Mouse (Mus musculus) CH12.LX (cell line): ENCODE results near the gene Rnase13. TPM values are rescaled to one million over a fixed set of nuclear protein-coding genes. Genes with fewer than 3 reads are reported as not detected.
A peak's percentile ranks its signal among the peaks of the same experiment; 100 is the strongest.

ENCODE experiments used
- DNase-seq: peaks from one replicate; pipeline ENCODE4 v3.0.0-alpha.2; 2013; ENCODE audit errors: extremely low read depth
- H3K27ac ChIP-seq: 2 replicates; pipeline ENCODE4 v1.5.1; 2012; ENCODE audit warnings: low read depth, mild to moderate bottlenecking, control low read depth, moderate library complexity; ENCODE audit not compliant: insufficient read depth
- H3K27me3 ChIP-seq: replicated peaks from 2 replicates; pipeline ENCODE3; 2012; ENCODE audit warnings: inconsistent platforms
- H3K36me3 ChIP-seq, 2 experiments: replicated peaks in 1 of 2; 2 replicates each; pipeline versions ENCODE3 to v1.6.1; 2012; ENCODE audit warnings: inconsistent platforms in 1 of 2, low read length in 1 of 2, mild to moderate bottlenecking in 1 of 2, mixed read lengths in 1 of 2, moderate library complexity in 1 of 2; ENCODE audit not compliant: control insufficient read depth in 1 of 2, insufficient read depth in 1 of 2
- H3K4me1 ChIP-seq, 2 experiments: 2 replicates each; pipeline ENCODE4 v1.6.1; 2012; ENCODE audit warnings: inconsistent platforms in 1 of 2, moderate library complexity in 1 of 2; ENCODE audit not compliant: insufficient read depth in 2 of 2, control insufficient read depth in 1 of 2
- H3K4me2 ChIP-seq: 2 replicates; pipeline ENCODE4 v1.6.1; 2012; ENCODE audit warnings: low read depth, mild to moderate bottlenecking, control low read depth; ENCODE audit not compliant: poor library complexity, insufficient read depth, severe bottlenecking
- H3K4me3 ChIP-seq, 3 experiments: fragments of 150-350 bp in 1 of 3; sonication (generic) in 1 of 3; replicated peaks in 1 of 3; 2 replicates each; pipeline versions ENCODE3 to v1.5.1; 2011 to 2012; ENCODE audit warnings: low read depth in 2 of 3, low read length in 2 of 3, mild to moderate bottlenecking in 2 of 3, moderate library complexity in 2 of 3, control low read depth in 1 of 3, improper control_type of control experiment in 1 of 3, inconsistent platforms in 1 of 3, mixed read lengths in 1 of 3; ENCODE audit not compliant: poor library complexity in 1 of 3
- H3K79me2 ChIP-seq: replicated peaks from 2 replicates; pipeline ENCODE4 v1.6.1; 2012; ENCODE audit warnings: mild to moderate bottlenecking, moderate library complexity; ENCODE audit not compliant: control insufficient read depth, poor library complexity, insufficient read depth, severe bottlenecking; ENCODE audit errors: extremely low read depth
- H3K9ac ChIP-seq: 2 replicates; pipeline ENCODE4 v1.6.1; 2012; ENCODE audit warnings: low read depth, mild to moderate bottlenecking, control low read depth, moderate library complexity; ENCODE audit not compliant: insufficient read depth
- H3K9me3 ChIP-seq: replicated peaks from 2 replicates; pipeline ENCODE3; 2012; ENCODE audit warnings: low read length, inconsistent platforms, mixed read lengths
- BHLHE40 ChIP-seq: IDR thresholded peaks from 2 replicates; pipeline ENCODE4 v1.6.1; 2011; ENCODE audit warnings: mild to moderate bottlenecking, low read depth, low read length, improper control_type of control experiment
- CHD1 ChIP-seq: IDR thresholded peaks from 2 replicates; pipeline ENCODE4 v1.6.1; 2012; ENCODE audit warnings: low read depth, low read length, improper control_type of control experiment, inconsistent platforms
- CHD2 ChIP-seq: IDR thresholded peaks from 2 replicates; pipeline ENCODE4 v1.6.1; 2011; ENCODE audit warnings: low read length, improper control_type of control experiment
- CTCF ChIP-seq, 2 experiments: IDR thresholded peaks in 1 of 2; conservative IDR thresholded peaks in 1 of 2; 2 replicates each; pipeline ENCODE4 v1.5.1; 2011 to 2012; ENCODE audit warnings: low read depth in 2 of 2, low read length in 2 of 2, improper control_type of control experiment in 1 of 2, inconsistent platforms in 1 of 2, mild to moderate bottlenecking in 1 of 2, moderate library complexity in 1 of 2
- E2F4 ChIP-seq: IDR thresholded peaks from 2 replicates; pipeline ENCODE4 v1.6.1; 2011; ENCODE audit warnings: low read depth, low read length, improper control_type of control experiment; ENCODE audit not compliant: insufficient replicate concordance
- ELF1 ChIP-seq: IDR thresholded peaks from 2 replicates; pipeline ENCODE4 v1.6.1; 2014; ENCODE audit warnings: low read depth, mild to moderate bottlenecking, inconsistent platforms, low read length, improper control_type of control experiment
- EP300 ChIP-seq: IDR thresholded peaks from 2 replicates; pipeline ENCODE4 v1.6.1; 2011; ENCODE audit warnings: low read length, improper control_type of control experiment
- ETS1 ChIP-seq: conservative IDR thresholded peaks from 2 replicates; pipeline ENCODE4 v1.6.1; 2012; ENCODE audit warnings: low read depth, mild to moderate bottlenecking, inconsistent platforms, low read length, improper control_type of control experiment, moderate library complexity
- GABPA ChIP-seq: IDR thresholded peaks from 2 replicates; pipeline ENCODE4 v1.6.1; 2012; ENCODE audit warnings: low read depth, low read length, improper control_type of control experiment, inconsistent platforms; ENCODE audit not compliant: insufficient replicate concordance
- HCFC1 ChIP-seq: IDR thresholded peaks from 2 replicates; pipeline ENCODE4 v1.6.1; 2012; ENCODE audit warnings: low read depth, mild to moderate bottlenecking, inconsistent platforms, low read length, improper control_type of control experiment
- IRF4 ChIP-seq: IDR thresholded peaks from 2 replicates; pipeline ENCODE4 v1.6.1; 2014; ENCODE audit warnings: low read depth, mild to moderate bottlenecking, inconsistent platforms, low read length, improper control_type of control experiment
- JUN ChIP-seq: IDR thresholded peaks from 2 replicates; pipeline ENCODE4 v1.6.1; 2011; ENCODE audit warnings: low read depth, mild to moderate bottlenecking, low read length, improper control_type of control experiment, moderate library complexity; ENCODE audit not compliant: insufficient read depth
- JUND ChIP-seq: conservative IDR thresholded peaks from 2 replicates; pipeline ENCODE4 v1.6.1; 2011; ENCODE audit warnings: low read depth, low read length, improper control_type of control experiment
- KAT2A ChIP-seq: IDR thresholded peaks from 2 replicates; pipeline ENCODE4 v1.6.1; 2012; ENCODE audit warnings: low read length, improper control_type of control experiment, inconsistent platforms; ENCODE audit not compliant: insufficient replicate concordance
- MAFK ChIP-seq: IDR thresholded peaks from 2 replicates; pipeline ENCODE4 v1.6.1; 2011; ENCODE audit warnings: low read length, improper control_type of control experiment; ENCODE audit not compliant: insufficient replicate concordance
- MAX ChIP-seq: IDR thresholded peaks from 2 replicates; pipeline ENCODE4 v1.6.1; 2011; ENCODE audit warnings: low read length, improper control_type of control experiment
- MAZ ChIP-seq: IDR thresholded peaks from 2 replicates; pipeline ENCODE4 v1.6.1; 2012; ENCODE audit warnings: low read depth, mild to moderate bottlenecking, inconsistent platforms, low read length, improper control_type of control experiment, moderate library complexity
- MEF2A ChIP-seq: IDR thresholded peaks from 2 replicates; pipeline ENCODE4 v1.6.1; 2014; ENCODE audit warnings: low read depth, mild to moderate bottlenecking, inconsistent platforms, low read length, improper control_type of control experiment, borderline replicate concordance
- MXI1 ChIP-seq: IDR thresholded peaks from 2 replicates; pipeline ENCODE4 v1.6.1; 2011; ENCODE audit warnings: mild to moderate bottlenecking, low read depth, low read length, improper control_type of control experiment
- MYC ChIP-seq: IDR thresholded peaks from 2 replicates; pipeline ENCODE4 v1.6.1; 2011; ENCODE audit warnings: low read depth, mild to moderate bottlenecking, improper control_type of control experiment, low read length
- NELFE ChIP-seq: IDR thresholded peaks from 2 replicates; pipeline ENCODE4 v1.6.1; 2011; ENCODE audit warnings: low read depth, low read length, improper control_type of control experiment
- NRF1 ChIP-seq: IDR thresholded peaks from 2 replicates; pipeline ENCODE4 v1.6.1; 2014; ENCODE audit warnings: low read depth, mild to moderate bottlenecking, inconsistent platforms, low read length, improper control_type of control experiment, moderate library complexity
- PAX5 ChIP-seq: IDR thresholded peaks from 2 replicates; pipeline ENCODE4 v1.6.1; 2012; ENCODE audit warnings: low read length, inconsistent platforms, mixed read lengths
- POLR2A ChIP-seq: IDR thresholded peaks from 2 replicates; pipeline ENCODE4 v1.6.1; 2011; ENCODE audit warnings: low read depth, mild to moderate bottlenecking, improper control_type of control experiment, low read length
- POLR2AphosphoS2 ChIP-seq: IDR thresholded peaks from 2 replicates; pipeline ENCODE4 v1.6.1; 2011; ENCODE audit warnings: low read depth, low read length, improper control_type of control experiment
- RAD21 ChIP-seq: IDR thresholded peaks from 2 replicates; pipeline ENCODE4 v1.6.1; 2011; ENCODE audit warnings: low read depth, mild to moderate bottlenecking, low read length, improper control_type of control experiment, moderate library complexity
- RCOR1 ChIP-seq: conservative IDR thresholded peaks from 2 replicates; pipeline ENCODE4 v1.6.1; 2012; ENCODE audit warnings: low read depth, mild to moderate bottlenecking, inconsistent platforms, low read length, improper control_type of control experiment
- SIN3A ChIP-seq: IDR thresholded peaks from 2 replicates; pipeline ENCODE4 v1.6.1; 2012; ENCODE audit warnings: low read length, improper control_type of control experiment, inconsistent platforms
- SMC3 ChIP-seq: IDR thresholded peaks from 2 replicates; pipeline ENCODE4 v1.6.1; 2011; ENCODE audit warnings: low read depth, low read length, improper control_type of control experiment
- TBP ChIP-seq: conservative IDR thresholded peaks from 2 replicates; pipeline ENCODE4 v1.6.1; 2011; ENCODE audit warnings: low read depth, low read length, improper control_type of control experiment
- TCF12 ChIP-seq: IDR thresholded peaks from 2 replicates; pipeline ENCODE4 v1.6.1; 2014; ENCODE audit warnings: low read depth, mild to moderate bottlenecking, inconsistent platforms, low read length, improper control_type of control experiment
- UBTF ChIP-seq: IDR thresholded peaks from 2 replicates; pipeline ENCODE4 v1.6.1; 2012; ENCODE audit warnings: low read depth, mild to moderate bottlenecking, inconsistent platforms, low read length, improper control_type of control experiment, moderate library complexity
- USF1 ChIP-seq: IDR thresholded peaks from 2 replicates; pipeline ENCODE4 v1.6.1; 2014; ENCODE audit warnings: low read depth, mild to moderate bottlenecking, inconsistent platforms, low read length, improper control_type of control experiment
- USF2 ChIP-seq: conservative IDR thresholded peaks from 2 replicates; pipeline ENCODE4 v1.6.1; 2011; ENCODE audit warnings: low read depth, low read length, improper control_type of control experiment
- ZC3H11A ChIP-seq: IDR thresholded peaks from 2 replicates; pipeline ENCODE4 v1.6.1; 2012; ENCODE audit warnings: low read depth, mild to moderate bottlenecking, inconsistent platforms, low read length, improper control_type of control experiment
- ZKSCAN1 ChIP-seq: IDR thresholded peaks from 2 replicates; pipeline ENCODE4 v1.6.1; 2012; ENCODE audit warnings: low read depth, inconsistent platforms, low read length, improper control_type of control experiment, borderline replicate concordance
- ZMIZ1 ChIP-seq: IDR thresholded peaks from 2 replicates; pipeline ENCODE4 v1.6.1; 2012; ENCODE audit warnings: low read depth, mild to moderate bottlenecking, inconsistent platforms, low read length, improper control_type of control experiment
- ZNF384 ChIP-seq: IDR thresholded peaks from 2 replicates; pipeline ENCODE4 v1.6.1; 2012; ENCODE audit warnings: low read depth, low read length, improper control_type of control experiment, inconsistent platforms
- dilution Hi-C: fragments of 300-500 bp; cut with MboI; formaldehyde crosslinking; loops from 2 replicates; pipeline ENCODE4 v1.14.3; 2020; ENCODE audit warnings: low sequenced_read_pairs; ENCODE audit not compliant: extremely low pct_unique_long_range_greater_than_20kb, extremely low pct_ligation_motif_present
- in situ Hi-C: fragments of 300-500 bp; cut with MboI; formaldehyde crosslinking; loops from 3 replicates; pipeline ENCODE4 v1.14.3; 2019; ENCODE audit warnings: low sequenced_read_pairs, low pct_ligation_motif_present, low pct_unique_long_range_greater_than_20kb, mixed read lengths
- polyA plus RNA-seq: library from polyadenylated mRNA; unstranded; fragments of >175 nt; gene quantifications from 2 replicates; pipeline ENCODE4 v1.2.1, GENCODE M21; 2012; ENCODE audit warnings: low read depth; ENCODE audit not compliant: insufficient read length
- total RNA-seq, 2 experiments: library from RNA; depleted of rRNA; stranded (reverse); fragments of 300-350 nt in 1 of 2; fragments of >200 nt in 1 of 2; gene quantifications; 2 replicates each; pipeline ENCODE4 v1.2.3; 2012 to 2014

The Rnase13 gene
- total and polyA plus RNA-seq, 3 experiments = not detected

DNA sequence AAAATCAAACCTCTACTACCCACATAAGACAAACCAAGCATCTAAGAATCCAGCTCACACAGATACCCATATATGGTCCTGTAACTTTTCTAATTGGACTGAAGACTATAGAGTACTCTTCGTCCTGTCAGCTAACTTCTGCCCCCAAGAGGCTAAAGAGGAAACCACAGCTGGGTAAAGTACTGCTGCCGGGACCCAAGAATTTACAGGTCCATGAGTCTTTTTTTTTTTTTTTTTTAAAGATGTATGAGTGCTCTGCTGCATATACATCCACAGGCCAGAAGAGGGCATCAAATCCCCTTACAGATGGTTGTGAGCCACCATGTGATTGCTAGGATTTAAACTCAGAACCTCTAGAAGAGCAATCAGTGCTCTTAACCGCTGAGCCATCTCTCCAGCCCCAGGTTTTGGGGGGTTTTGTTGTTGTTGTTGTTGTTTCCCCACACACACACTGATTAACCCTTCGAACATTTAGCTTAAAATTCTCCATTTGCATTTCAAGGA lies 39.0 kb downstream of the Rnase13 start:
- dilution Hi-C loops = no loop called here
- Histone ChIP-seq H3K27ac (no peak overlapping the region), H3K36me3 (peaks cover 12 to 24% of the 10 kb centered on the region in 2 experiments), H3K4me1 (peaks cover 0 to 15% of the 10 kb centered on the region in 2 experiments; a peak in 2 of 4 replicates), H3K4me2 (peak overlapping the region; percentile 94), H3K9me3 (no peaks in the 10 kb centered on the region), H3K79me2 (peaks cover 13% of the 10 kb centered on the region), H3K27me3 (no peaks in the 10 kb centered on the region), H3K9ac (peak overlapping the region; percentile 67), H3K4me3 (peak overlapping the region; percentile 48 to 71 (median 63))
- DNase-seq = peak; percentile 95
- no peak for TF ChIP-seq PAX5
- TF ChIP-seq EP300 = no peak
- no peak for TF ChIP-seq POLR2AphosphoS2
- TF ChIP-seq MXI1 = peak; percentile 80; the same call in 1 of the 2 replicates
- TF ChIP-seq KAT2A = no peak
- no peak for TF ChIP-seq NRF1
- TF ChIP-seq MYC = peak; percentile 93
- TF ChIP-seq NELFE = peak; percentile 44; the same call in 1 of the 2 replicates
- no peak for TF ChIP-seq ZC3H11A
- TF ChIP-seq RAD21 = peak; percentile 49
- peak; percentile 76; the same call in 1 of the 2 replicates for TF ChIP-seq SIN3A
- peak; percentile 67; the same call in 1 of the 2 replicates for TF ChIP-seq MAZ
- 0 out of 2 replicates have a peak, but pooled peaks have one; percentile 37 for TF ChIP-seq TBP
- peak; percentile 38; the same call in 1 of the 2 replicates for TF ChIP-seq ETS1
- no peak for TF ChIP-seq ZKSCAN1
- no peak for TF ChIP-seq ELF1
- TF ChIP-seq USF2 = no peak
- no peak for TF ChIP-seq ZMIZ1
- no peak for TF ChIP-seq BHLHE40
- TF ChIP-seq RCOR1 = 0 out of 2 replicates have a peak, but pooled peaks have one; percentile 45
- no peak for TF ChIP-seq E2F4
- no peak; the same call in 1 of the 2 replicates for TF ChIP-seq CHD1
- TF ChIP-seq TCF12 = 0 out of 2 replicates have a peak, but pooled peaks have one; percentile 18
- no peak for TF ChIP-seq CHD2
- TF ChIP-seq HCFC1 = peak; percentile 50
- TF ChIP-seq SMC3 = peak; percentile 39
- peak; percentile 66 to 82; a peak in 3 of 4 replicates for TF ChIP-seq CTCF (conservative IDR thresholded peaks at IDR 0.05 in 1 of 2, IDR thresholded peaks at IDR 0.05 in 1 of 2; ENCODE audit: low read depth in 2 of 2, low read length in 2 of 2)
- TF ChIP-seq MEF2A = 0 out of 2 replicates have a peak, but pooled peaks have one; percentile 50
- TF ChIP-seq JUND = peak; percentile 55
- TF ChIP-seq MAX = peak; percentile 73
- 0 out of 2 replicates have a peak, but pooled peaks have one; percentile 23 for TF ChIP-seq USF1
- TF ChIP-seq IRF4 = no peak; the same call in 1 of the 2 replicates
- no peak for TF ChIP-seq GABPA
- TF ChIP-seq UBTF = no peak
- TF ChIP-seq POLR2A = 0 out of 2 replicates have a peak, but pooled peaks have one; percentile 38
- TF ChIP-seq MAFK = no peak
- TF ChIP-seq ZNF384 = peak; percentile 98
- TF ChIP-seq JUN = no peak
- in situ Hi-C loops = no loop called here
